Mouse (Mus musculus): ENCODE measurements at regions not wholly inside any gene's neighbourhood (a gene's known extent, or its start where the extent isn't known, plus 50 kb on each side); places are given as distances from the start of the nearest gene placed in this dataset.

GRCm38 (mm10) chr15:36398099-36398982 lies 609.2 kb downstream of the Zfp706 start:
- TF ChIP-seq CTCF (IDR thresholded peaks at IDR 0.05; ENCODE audit: low read depth, low read length) (no peak), POLR2A (IDR thresholded peaks at IDR 0.05; ENCODE audit: extremely low read depth, insufficient read depth, low read length) (no peak)

Data from liver, adult 2 months (tissue).